Mouse (Mus musculus) inflammation-experienced regulatory T-cells, adult 6 months (primary cell): ENCODE measurements around the gene 4933411K16Rik. TPM values are rescaled to one million over a fixed set of nuclear protein-coding genes. Genes with fewer than 3 reads are reported as not detected.
"Not testable (repeated sequence)": the region's sequence is repeated elsewhere in the genome, so short reads cannot be mapped to it uniquely, and the experiment has no call there.

Source experiments
- ATAC-seq: one replicate; pipeline ENCODE4 v1.8.0; 2017
- polyA plus RNA-seq, 3 experiments: library from polyadenylated mRNA; unstranded; fragments of 100-300 nt; shearing (Covaris generic); gene quantifications; one replicate each; pipeline ENCODE4 v1.2.1; 2017

Gene 4933411K16Rik
- polyA plus RNA-seq, 3 experiments from 2014 or later, result not detected

- ATAC-seq, result no peak
Observed at GRCm38 (mm10) chr19:42079006-42079405, 27.0 kb downstream of the 4933411K16Rik start.

- no peak for ATAC-seq
Observed at GRCm38 (mm10) chr19:42079950-42080349, 27.9 kb downstream of the 4933411K16Rik start.

GRCm38 (mm10) chr19:42080469-42080868 is 28.4 kb downstream of the 4933411K16Rik start:
- ATAC-seq, result no peak

GRCm38 (mm10) chr19:42081613-42082012 is 29.6 kb downstream of the 4933411K16Rik start:
- ATAC-seq, result not testable (repeated sequence)

GRCm38 (mm10) chr19:42085690-42086089 is 33.6 kb downstream of the 4933411K16Rik start:
- no peak for ATAC-seq

GRCm38 (mm10) chr19:42086166-42086565 is 34.1 kb downstream of the 4933411K16Rik start, which contains the start of gene Morn4:
Morn4 (minus strand) TSS chr19:42086357.
- ATAC-seq, result no peak

GRCm38 (mm10) chr19:42089103-42089747 is 37.2 kb downstream of the 4933411K16Rik start:
- ATAC-seq, result peak; percentile 51

- ATAC-seq, result peak; percentile 94
Observed at GRCm38 (mm10) chr19:42089748-42090595, 37.9 kb downstream of the 4933411K16Rik start, which contains the start of gene Pi4k2a. Pi4k2a (plus strand) TSS chr19:42090470.

- ATAC-seq, result peak; percentile 11
Observed at GRCm38 (mm10) chr19:42090637-42091141, 38.6 kb downstream of the 4933411K16Rik start.

- ATAC-seq, result no peak
Observed at GRCm38 (mm10) chr19:42099406-42099805, 47.4 kb downstream of the 4933411K16Rik start.

Other genes with a start within 250 kb of the 4933411K16Rik start
- gene Frat1, start 222.3 kb upstream of the 4933411K16Rik start, polyA plus RNA-seq, result 10 to 100 TPM in 2 of 3 experiments, 1 to 10 TPM in 1; 7.8 to 24.9 (median 21.2) TPM
- 1 to 10 TPM in 2 of 3 experiments, under 1 TPM in 1; 0.33 to 1.5 (median 1.3) TPM for gene Frat2, start 204.1 kb upstream of the 4933411K16Rik start, polyA plus RNA-seq
- gene Rrp12, start 156.1 kb upstream of the 4933411K16Rik start, polyA plus RNA-seq, result 1 to 10 TPM; 5.9 to 8.6 (median 7.5) TPM
- gene Pgam1, start 140.3 kb upstream of the 4933411K16Rik start, polyA plus RNA-seq, result 10 to 100 TPM; 52.3 to 81.2 (median 59.2) TPM
- gene Exosc1, start 118.8 kb upstream of the 4933411K16Rik start, polyA plus RNA-seq, result 10 to 100 TPM; 66.9 to 92.2 (median 92.1) TPM
- 10 to 100 TPM; 38.4 to 48.4 (median 43.2) TPM for gene Zdhhc16, start 118.8 kb upstream of the 4933411K16Rik start, polyA plus RNA-seq
- 10 to 100 TPM; 58.6 to 97.5 (median 79.2) TPM for gene Mms19, start 71.1 kb upstream of the 4933411K16Rik start, polyA plus RNA-seq
- 1 to 10 TPM; 1.1 to 4.7 (median 3.9) TPM for gene Ubtd1, start 70.5 kb upstream of the 4933411K16Rik start, polyA plus RNA-seq
- gene Ankrd2, start 16.2 kb upstream of the 4933411K16Rik start, polyA plus RNA-seq, result not detected
- not detected for gene Hoga1, start 6.6 kb upstream of the 4933411K16Rik start, polyA plus RNA-seq
- gene Morn4, start 34.1 kb downstream of the 4933411K16Rik start, polyA plus RNA-seq, result under 1 TPM; 0.55 to 0.75 (median 0.65) TPM
- 10 to 100 TPM in 2 of 3 experiments, 1 to 10 TPM in 1; 8.1 to 16.7 (median 11.9) TPM for gene Pi4k2a, start 38.2 kb downstream of the 4933411K16Rik start, polyA plus RNA-seq
- gene Avpi1, start 76.8 kb downstream of the 4933411K16Rik start, polyA plus RNA-seq, result 10 to 100 TPM in 1 of 3 experiments, 1 to 10 TPM in 2; 6.1 to 12.0 (median 6.8) TPM
- gene Marveld1, start 95.2 kb downstream of the 4933411K16Rik start, polyA plus RNA-seq, result 1 to 10 TPM; 2.9 to 8.7 (median 6.9) TPM
- 10 to 100 TPM; 12.1 to 18.8 (median 17.9) TPM for gene Zfyve27, start 111.7 kb downstream of the 4933411K16Rik start, polyA plus RNA-seq
- gene Sfrp5, start 150.0 kb downstream of the 4933411K16Rik start, polyA plus RNA-seq, result not detected
- not detected for gene Golga7b, start 195.3 kb downstream of the 4933411K16Rik start, polyA plus RNA-seq